Mouse (Mus musculus) embryo, embryonic 9.5 days (tissue): Measurements from ENCODE around the gene Lst1.
"Not testable (repeated sequence)": the region's sequence is repeated elsewhere in the genome, so short reads cannot be mapped to it uniquely, and the experiment has no call there.

ENCODE experiments used
- DNase-seq: peaks from one replicate; pipeline ENCODE4 v3.0.0-alpha.2; 2017; ENCODE audit errors: extremely low spot score

Lst1 gene

GRCm38 (mm10) chr17:35187959-35188610, at the start of gene Lst1:
Lst1 (minus strand) TSS chr17:35188439.
- no peak for DNase-seq

- no peak for DNase-seq
Measured at GRCm38 (mm10) chr17:35237504-35237903, 49.3 kb upstream of the Lst1 start.

- DNase-seq = no peak
Measured at GRCm38 (mm10) chr17:35236996-35237395, 48.8 kb upstream of the Lst1 start.

GRCm38 (mm10) chr17:35236390-35236746, 48.1 kb upstream of the Lst1 start:
- DNase-seq = peak; percentile 98

GRCm38 (mm10) chr17:35235614-35236389, 47.6 kb upstream of the Lst1 start, which contains the start of gene Nfkbil1:
Nfkbil1 (minus strand) TSS chr17:35235792.
- DNase-seq = peak; percentile 88

DNA sequence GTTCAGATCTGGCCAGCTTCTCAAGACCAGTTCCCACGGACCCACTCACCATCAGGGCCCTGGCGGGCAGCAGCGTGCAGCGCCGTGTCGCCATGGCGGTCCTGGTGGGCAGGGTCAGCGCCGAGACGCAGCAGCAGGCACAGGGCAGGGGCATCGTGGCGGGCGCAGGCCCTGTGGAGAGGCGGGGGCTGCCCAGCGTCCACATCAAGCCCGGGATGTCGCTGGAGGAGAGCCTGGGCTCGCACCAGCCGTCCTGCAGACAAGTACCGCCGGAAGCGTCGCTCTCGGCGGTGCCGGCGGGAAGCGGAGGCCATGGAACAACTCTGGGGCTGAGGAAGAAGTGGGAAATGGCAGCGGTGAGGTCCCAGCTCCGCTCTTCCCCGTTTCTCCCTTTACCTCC, 46.7 kb upstream of the Lst1 start:
- peak; percentile 71 for DNase-seq

- not testable (repeated sequence) for DNase-seq
Measured at GRCm38 (mm10) chr17:35234090-35234489, 45.9 kb upstream of the Lst1 start.

GRCm38 (mm10) chr17:35233114-35233980, 45.1 kb upstream of the Lst1 start, which contains the start of gene Atp6v1g2:
Atp6v1g2 (plus strand) TSS chr17:35233660.
- no peak for DNase-seq

- no peak for DNase-seq
Measured at GRCm38 (mm10) chr17:35232659-35233058, 44.4 kb upstream of the Lst1 start.

- peak; percentile 83 for DNase-seq
Measured at GRCm38 (mm10) chr17:35232043-35232442, 43.8 kb upstream of the Lst1 start.

GRCm38 (mm10) chr17:35231022-35231421, 42.8 kb upstream of the Lst1 start:
- no peak for DNase-seq

DNA sequence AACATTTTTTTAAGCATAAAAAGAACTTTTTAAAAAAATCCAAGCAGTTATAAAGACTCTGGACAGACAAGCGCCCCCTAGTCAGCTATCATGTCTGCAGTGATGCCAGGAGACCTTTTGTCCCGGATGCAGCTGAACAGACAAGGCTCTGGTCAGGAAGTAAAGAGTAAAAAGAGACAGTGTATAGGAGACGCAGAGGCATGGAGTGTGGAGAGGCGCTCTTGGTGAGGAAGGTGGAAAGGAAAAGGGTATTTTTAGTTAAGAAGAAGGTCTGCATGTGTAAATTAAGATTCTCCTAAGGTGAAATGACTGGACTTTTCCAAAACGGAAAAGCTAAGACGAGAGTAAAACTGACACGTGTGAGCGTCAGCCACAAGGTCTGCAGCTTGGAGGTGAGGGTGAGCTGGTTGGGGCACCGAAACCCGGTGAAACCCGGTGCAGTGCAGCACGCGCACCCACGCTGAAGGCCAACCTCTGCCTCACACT, 38.4 kb upstream of the Lst1 start:
- DNase-seq = no peak

GRCm38 (mm10) chr17:35225456-35225855, 37.2 kb upstream of the Lst1 start:
- DNase-seq = no peak

- no peak for DNase-seq
Measured at GRCm38 (mm10) chr17:35224641-35225040, 36.4 kb upstream of the Lst1 start.

- DNase-seq = no peak
Measured at GRCm38 (mm10) chr17:35222299-35222698, 34.1 kb upstream of the Lst1 start.

- DNase-seq = no peak
Measured at GRCm38 (mm10) chr17:35220156-35220952, 32.1 kb upstream of the Lst1 start, which contains the start of gene Gm16181. Gm16181 (plus strand) TSS chr17:35220834.

GRCm38 (mm10) chr17:35219601-35220041, 31.4 kb upstream of the Lst1 start:
- no peak for DNase-seq

DNA sequence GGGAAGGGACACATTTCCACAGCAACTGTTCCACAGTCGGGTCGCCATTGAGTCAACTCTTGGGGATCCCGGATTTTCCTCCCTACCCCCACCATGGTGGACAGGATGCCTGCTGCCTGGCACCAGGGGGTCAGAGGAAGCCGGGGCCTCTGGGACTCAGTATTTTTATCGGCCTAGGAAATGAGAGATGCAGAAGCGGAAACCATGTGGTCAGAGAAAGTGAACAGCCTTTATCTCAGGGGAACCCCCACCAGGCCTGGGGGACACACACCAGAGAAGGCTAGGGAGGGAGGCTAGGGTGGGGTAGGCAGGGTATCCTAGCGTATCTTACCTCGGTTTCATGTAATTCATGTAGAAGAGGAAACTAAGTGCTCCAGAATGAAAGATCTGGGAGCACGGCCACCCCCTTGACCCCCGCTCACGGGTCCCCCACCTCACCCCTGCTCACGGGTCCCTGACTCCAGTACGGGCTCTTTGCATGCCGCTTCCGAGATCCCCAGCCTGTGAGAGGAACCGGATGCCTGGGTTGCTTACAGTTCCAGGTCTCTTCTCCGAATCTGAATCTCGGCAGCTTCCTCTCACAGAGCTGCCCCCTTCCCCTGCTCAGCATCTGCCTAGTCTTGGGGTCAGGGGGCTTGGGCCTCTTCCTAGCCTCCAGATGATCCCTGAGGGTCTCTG, 30.4 kb upstream of the Lst1 start:
- DNase-seq = no peak

- DNase-seq = no peak
Measured at GRCm38 (mm10) chr17:35213071-35213470, 24.8 kb upstream of the Lst1 start.

DNA sequence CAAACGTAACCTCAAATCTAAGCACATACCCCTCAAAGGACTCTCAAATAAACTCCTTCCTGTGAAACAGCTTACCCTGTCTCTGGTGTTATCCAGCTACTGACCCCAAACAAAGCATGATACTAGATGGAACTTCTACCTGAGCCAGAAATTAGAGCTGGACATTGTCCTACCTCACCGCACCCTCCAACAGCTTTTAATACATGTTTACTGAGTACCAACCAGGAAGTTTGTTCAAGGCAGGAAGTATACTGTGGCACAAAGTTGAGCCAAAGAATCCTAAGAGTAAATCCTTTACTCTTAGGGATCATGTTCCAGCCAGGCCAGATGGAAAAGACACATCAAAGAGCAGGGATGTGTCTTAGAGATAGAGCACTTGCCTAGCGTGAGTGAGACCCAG, 22.4 kb upstream of the Lst1 start:
- no peak for DNase-seq
